Mouse (Mus musculus) midbrain, embryonic 12.5 days (tissue): ENCODE results near the gene Atrnl1. TPM values are rescaled to one million over a fixed set of nuclear protein-coding genes. Genes with fewer than 3 reads are reported as not detected.

Experiments
- ATAC-seq: fragments of 200-750 bp; cut with Nextera tagmentation; 2 replicates; pipeline ENCODE4 v1.8.0; 2017; ENCODE audit warnings: low read depth, moderate TSS enrichment, moderate library complexity; ENCODE audit not compliant: low FRiP score
- H3K27ac ChIP-seq: fragments of 300-500 bp; sonication (generic); replicated peaks from 2 replicates; pipeline ENCODE4 v1.5.1; 2016; ENCODE audit warnings: mild to moderate bottlenecking
- H3K27me3 ChIP-seq: fragments of 300-500 bp; sonication (generic); 2 replicates; pipeline ENCODE4 v1.6.1; 2016; ENCODE audit warnings: mild to moderate bottlenecking
- H3K36me3 ChIP-seq: fragments of 300-500 bp; sonication (generic); 2 replicates; pipeline ENCODE4 v1.6.1; 2016
- H3K4me1 ChIP-seq: fragments of 300-500 bp; sonication (generic); 2 replicates; pipeline ENCODE4 v1.6.1; 2016
- H3K4me2 ChIP-seq: fragments of 300-500 bp; sonication (generic); replicated peaks from 2 replicates; pipeline ENCODE4 v1.6.1; 2016; ENCODE audit warnings: mild to moderate bottlenecking, moderate library complexity
- H3K4me3 ChIP-seq: fragments of 300-500 bp; sonication (generic); 2 replicates; pipeline ENCODE4 v1.5.1; 2016; ENCODE audit warnings: mild to moderate bottlenecking
- H3K9ac ChIP-seq: fragments of 300-500 bp; sonication (generic); replicated peaks from 2 replicates; pipeline ENCODE4 v1.6.1; 2016; ENCODE audit warnings: mild to moderate bottlenecking, moderate library complexity
- H3K9me3 ChIP-seq: fragments of 300-500 bp; sonication (generic); 2 replicates; pipeline ENCODE4 v1.6.1; 2016; ENCODE audit warnings: mild to moderate bottlenecking
- WGBS: fragments of 180-500 bp; shearing (Covaris S2); methylation state at CpG from one replicate; pipeline ENCODE4 v1.1.7; 2016; 5-methylcytosine and 5-hydroxymethylcytosine counted together
- polyA plus RNA-seq: library from polyadenylated mRNA; unstranded; fragments of >200 nt; fragmentation: Nextera tagmentation; extraction: Ambion mirVana; gene quantifications from 2 replicates; pipeline ENCODE4 v1.2.1, GENCODE M21; 2016

Gene Atrnl1
- polyA plus RNA-seq, 1 experiment from 2014 or later: 11.2 TPM

DNA sequence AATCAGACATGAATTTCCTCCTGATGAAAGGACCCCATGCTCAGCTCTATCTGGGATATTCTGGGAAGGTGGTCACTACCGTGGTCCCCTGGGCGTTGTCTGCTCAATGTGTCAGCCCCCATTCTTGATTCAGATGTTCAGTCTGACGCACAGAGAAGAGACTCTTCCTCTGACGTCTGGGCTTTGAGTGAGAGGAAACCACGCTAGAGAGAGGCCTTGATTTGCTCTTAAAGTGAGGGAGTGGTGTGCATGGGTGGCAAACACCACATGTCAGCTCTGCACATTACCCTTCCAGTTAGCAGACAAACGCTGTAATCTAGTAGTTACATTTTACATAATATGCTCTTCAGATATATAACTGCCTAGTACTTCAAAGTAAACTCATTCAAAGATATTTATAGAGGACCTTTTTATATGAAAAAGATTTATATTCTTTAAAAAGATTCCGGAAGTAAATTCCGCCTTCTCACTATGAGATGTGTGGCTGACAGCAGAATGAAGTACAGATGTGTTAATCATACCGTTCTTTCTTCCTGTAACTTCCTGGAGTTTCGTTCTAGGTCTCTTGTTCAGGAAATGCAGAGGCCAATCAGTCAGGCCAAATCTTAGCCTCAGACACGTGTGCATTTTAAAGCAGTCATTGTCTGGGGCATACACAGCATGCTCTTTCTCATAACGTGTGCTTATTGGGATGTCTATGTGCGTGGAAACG lies 192.1 kb downstream of the Atrnl1 start:
- H3K9me3 ChIP-seq: no peaks in the 10 kb centered on the region
- 0 out of 2 replicates have a peak, but pooled peaks cover 4% of the 10 kb centered on the region for H3K36me3 ChIP-seq
- no peak overlapping the region for H3K4me3 ChIP-seq
- no peak overlapping the region for H3K9ac ChIP-seq
- no peak overlapping the region for H3K4me2 ChIP-seq
- 87% methylated on average over 14 of the region's 14 CpGs for WGBS
- no peak overlapping the region for H3K27ac ChIP-seq
- H3K27me3 ChIP-seq: no peaks in the 10 kb centered on the region
- H3K4me1 ChIP-seq: no peaks in the 10 kb centered on the region
- no peak for ATAC-seq

- Histone ChIP-seq H3K4me2 (no peak overlapping the region), H3K27ac (no peak overlapping the region), H3K9me3 (no peaks in the 10 kb centered on the region), H3K27me3 (no peaks in the 10 kb centered on the region), H3K9ac (no peak overlapping the region), H3K4me1 (no peaks in the 10 kb centered on the region), H3K4me3 (no peak overlapping the region), H3K36me3 (0 out of 2 replicates have a peak, but pooled peaks cover 4% of the 10 kb centered on the region)
- 88% methylated on average over 3 of the region's 3 CpGs for WGBS
- ATAC-seq: no peak
Observed at GRCm38 (mm10) chr19:57803483-57803820, 192.6 kb downstream of the Atrnl1 start.

DNA sequence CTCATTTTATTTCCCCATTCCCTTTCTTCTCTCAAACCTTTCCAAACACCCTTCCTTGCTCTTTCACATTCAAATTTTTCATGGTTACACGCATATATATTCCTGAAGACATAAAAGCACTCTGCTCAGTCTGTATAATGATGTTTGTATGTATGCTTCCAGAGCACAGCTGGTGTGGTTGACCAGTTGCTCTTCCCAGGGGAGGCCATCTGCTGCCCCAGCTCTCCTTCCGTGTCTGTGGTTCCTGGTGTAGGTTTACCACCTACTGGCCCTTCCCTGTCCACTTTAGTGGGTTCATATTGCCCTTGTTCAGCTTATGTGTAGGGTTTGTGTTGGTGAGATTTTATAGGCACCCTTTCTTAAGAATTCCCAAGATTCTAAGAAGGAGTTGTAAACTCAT lies 197.5 kb downstream of the Atrnl1 start:
- no peak for ATAC-seq
- Histone ChIP-seq H3K4me3 (no peak overlapping the region), H3K4me1 (no peaks in the 10 kb centered on the region), H3K9ac (no peak overlapping the region), H3K36me3 (0 out of 2 replicates have a peak, but pooled peaks cover 4% of the 10 kb centered on the region), H3K27me3 (no peaks in the 10 kb centered on the region), H3K9me3 (no peaks in the 10 kb centered on the region), H3K27ac (no peak overlapping the region), H3K4me2 (no peak overlapping the region)
- WGBS: 74% methylated on average over 2 of the region's 2 CpGs

GRCm38 (mm10) chr19:57814291-57814690 lies 203.5 kb downstream of the Atrnl1 start:
- WGBS: 84% methylated on average over 6 of the region's 6 CpGs
- Histone ChIP-seq H3K4me1 (no peaks in the 10 kb centered on the region), H3K9ac (no peak overlapping the region), H3K9me3 (no peaks in the 10 kb centered on the region), H3K27ac (no peak overlapping the region), H3K27me3 (no peaks in the 10 kb centered on the region; the same call in 1 of the 2 replicates), H3K36me3 (no peaks in the 10 kb centered on the region), H3K4me2 (no peak overlapping the region), H3K4me3 (no peak overlapping the region)
- no peak for ATAC-seq

DNA sequence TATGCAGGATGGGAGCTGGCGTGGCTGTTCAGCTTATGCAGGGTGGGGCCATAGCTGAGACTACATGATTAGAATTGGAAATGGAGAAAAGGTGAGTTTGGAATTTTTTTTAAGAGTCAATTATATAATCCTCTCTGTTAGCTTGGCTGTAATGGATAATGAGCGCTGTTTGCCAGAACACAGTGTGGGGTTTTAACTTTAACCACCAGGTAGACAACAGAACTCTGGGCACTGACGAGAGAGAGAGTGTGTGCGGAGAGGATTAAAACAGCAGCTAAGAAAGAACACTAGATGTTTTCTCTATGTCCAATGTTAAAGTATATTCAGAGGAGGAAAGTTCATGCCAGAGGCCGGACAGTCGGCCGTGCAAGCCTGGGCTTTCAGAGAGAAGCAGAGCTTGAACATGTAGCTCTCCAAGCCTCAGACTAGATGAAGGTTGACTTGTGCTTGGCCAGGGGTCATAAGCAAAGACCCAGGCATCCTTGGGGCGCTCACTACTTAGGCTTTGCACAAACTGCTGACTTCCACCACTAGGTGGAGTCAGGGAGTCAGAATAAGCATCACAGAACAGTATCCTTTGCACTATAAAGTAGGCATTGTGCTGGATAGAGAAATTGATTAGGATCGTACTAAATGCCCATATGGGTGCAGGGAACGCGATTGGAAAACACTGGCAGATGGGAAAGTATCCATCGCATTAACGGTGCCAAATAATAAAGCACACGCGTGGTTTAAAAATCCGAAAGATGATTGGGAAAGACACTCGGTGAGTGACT lies 205.6 kb downstream of the Atrnl1 start:
- 85% methylated on average over 17 of the region's 17 CpGs for WGBS
- ATAC-seq: no peak
- no peaks in the 10 kb centered on the region for H3K4me1 ChIP-seq

GRCm38 (mm10) chr19:57817736-57818135 lies 206.9 kb downstream of the Atrnl1 start:
- ATAC-seq: no peak
- Histone ChIP-seq H3K27me3 (no peaks in the 10 kb centered on the region; the same call in 1 of the 2 replicates), H3K4me3 (no peak overlapping the region), H3K4me2 (no peak overlapping the region), H3K4me1 (no peaks in the 10 kb centered on the region), H3K9ac (no peak overlapping the region), H3K36me3 (no peaks in the 10 kb centered on the region), H3K27ac (no peak overlapping the region), H3K9me3 (no peaks in the 10 kb centered on the region)
- WGBS: 60% methylated on average over 11 of the region's 11 CpGs

More for the DNA sequence above, 205.6 kb downstream of the Atrnl1 start:
- no peaks in the 10 kb centered on the region for H3K36me3 ChIP-seq
- H3K9me3 ChIP-seq: no peaks in the 10 kb centered on the region
- H3K4me2 ChIP-seq: no peak overlapping the region
- H3K4me3 ChIP-seq: no peak overlapping the region
- no peak overlapping the region for H3K9ac ChIP-seq
- H3K27ac ChIP-seq: no peak overlapping the region
- H3K27me3 ChIP-seq: no peaks in the 10 kb centered on the region; the same call in 1 of the 2 replicates

GRCm38 (mm10) chr19:57823446-57823845 lies 212.6 kb downstream of the Atrnl1 start:
- peaks cover 4% of the 10 kb centered on the region for H3K36me3 ChIP-seq
- no peak overlapping the region for H3K27ac ChIP-seq
- no peaks in the 10 kb centered on the region for H3K27me3 ChIP-seq
- no peaks in the 10 kb centered on the region for H3K9me3 ChIP-seq
- no peak overlapping the region for H3K4me2 ChIP-seq
- no peak overlapping the region for H3K9ac ChIP-seq
- 88% methylated on average over 4 of the region's 4 CpGs for WGBS
- H3K4me1 ChIP-seq: no peaks in the 10 kb centered on the region
- no peak overlapping the region for H3K4me3 ChIP-seq
- no peak for ATAC-seq

GRCm38 (mm10) chr19:57825271-57826207 lies 214.7 kb downstream of the Atrnl1 start:
- Histone ChIP-seq H3K9me3 (no peaks in the 10 kb centered on the region), H3K27me3 (no peaks in the 10 kb centered on the region), H3K4me1 (no peaks in the 10 kb centered on the region), H3K9ac (no peak overlapping the region), H3K4me3 (no peak overlapping the region), H3K36me3 (peaks cover 4% of the 10 kb centered on the region), H3K4me2 (no peak overlapping the region), H3K27ac (no peak overlapping the region)
- WGBS: 92% methylated on average over 13 of the region's 13 CpGs
- no peak for ATAC-seq

- WGBS: 91% methylated on average over 7 of the region's 7 CpGs
- H3K9me3 ChIP-seq: no peaks in the 10 kb centered on the region
- no peaks in the 10 kb centered on the region for H3K27me3 ChIP-seq
- no peak overlapping the region for H3K9ac ChIP-seq
- H3K36me3 ChIP-seq: no peaks in the 10 kb centered on the region
- no peak overlapping the region for H3K4me2 ChIP-seq
- no peaks in the 10 kb centered on the region for H3K4me1 ChIP-seq
- ATAC-seq: no peak
- H3K27ac ChIP-seq: no peak overlapping the region
- H3K4me3 ChIP-seq: no peak overlapping the region
Observed at GRCm38 (mm10) chr19:57833083-57833482, 222.2 kb downstream of the Atrnl1 start.

DNA sequence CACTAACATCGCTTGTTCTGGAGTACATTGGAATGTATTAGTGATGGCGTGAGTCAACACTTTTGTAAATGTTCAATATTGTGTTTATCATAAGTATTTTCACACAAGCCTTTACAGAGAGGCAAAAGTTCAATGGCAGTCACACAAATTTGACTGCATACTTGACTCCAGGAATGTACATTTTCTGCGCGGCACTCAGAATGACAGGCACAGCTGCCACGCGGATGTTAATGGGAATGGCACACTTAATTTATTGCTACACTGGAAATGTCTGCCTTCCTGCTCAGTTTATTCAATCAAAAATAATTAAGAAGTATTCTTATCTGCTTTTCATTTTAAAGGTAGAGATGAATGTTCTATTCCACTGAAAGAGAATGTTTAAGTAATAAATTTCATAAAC lies 227.0 kb downstream of the Atrnl1 start:
- Histone ChIP-seq H3K4me3 (no peak overlapping the region), H3K4me1 (no peaks in the 10 kb centered on the region), H3K27me3 (no peaks in the 10 kb centered on the region), H3K27ac (no peak overlapping the region), H3K9me3 (peaks cover 1% of the 10 kb centered on the region; the same call in 1 of the 2 replicates), H3K9ac (no peak overlapping the region), H3K36me3 (0 out of 2 replicates have a peak, but pooled peaks cover 2% of the 10 kb centered on the region), H3K4me2 (no peak overlapping the region)
- WGBS: 86% methylated on average over 6 of the region's 6 CpGs
- no peak for ATAC-seq

DNA sequence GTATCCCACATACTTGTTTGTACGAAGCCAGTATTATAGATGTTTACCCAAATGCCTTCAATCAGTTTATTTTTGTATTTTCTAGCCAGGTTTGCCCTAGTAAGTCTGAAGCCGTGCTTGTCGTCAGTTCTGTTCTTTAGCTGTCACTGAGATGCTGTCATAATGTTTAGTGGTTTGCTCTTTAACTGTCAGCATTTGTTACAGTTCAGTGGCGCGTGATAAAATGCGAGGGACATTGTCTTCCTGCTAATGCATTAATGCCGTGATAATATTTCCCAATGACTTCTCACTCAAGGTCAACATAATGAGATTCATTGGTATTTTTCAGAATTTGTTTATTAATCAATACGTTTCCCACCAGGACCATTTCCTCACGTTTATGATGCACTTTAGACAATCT lies 227.7 kb downstream of the Atrnl1 start:
- Histone ChIP-seq H3K4me1 (no peaks in the 10 kb centered on the region), H3K4me2 (no peak overlapping the region), H3K27me3 (no peaks in the 10 kb centered on the region), H3K4me3 (no peak overlapping the region), H3K9me3 (peaks cover 5% of the 10 kb centered on the region; the same call in 1 of the 2 replicates), H3K9ac (no peak overlapping the region), H3K36me3 (0 out of 2 replicates have a peak, but pooled peaks cover 6% of the 10 kb centered on the region), H3K27ac (no peak overlapping the region)
- no peak for ATAC-seq
- 86% methylated on average over 9 of the region's 9 CpGs for WGBS
